Mouse (Mus musculus) kidney, embryonic 16.5 days (tissue): Measurements from ENCODE around the gene Ehmt1. TPM values are rescaled to one million over a fixed set of nuclear protein-coding genes. Genes with fewer than 3 reads are reported as not detected.

Experiments
- ATAC-seq: fragments of 200-750 bp; cut with Nextera tagmentation; 2 replicates; pipeline ENCODE4 v1.8.0; 2017; ENCODE audit warnings: moderate TSS enrichment; ENCODE audit not compliant: low FRiP score, low TSS enrichment
- H3K27ac ChIP-seq: fragments of 300-500 bp; sonication (generic); 2 replicates; pipeline ENCODE4 v1.5.1; 2014; ENCODE audit warnings: low read length
- H3K27me3 ChIP-seq: fragments of 300-500 bp; sonication (generic); 2 replicates; pipeline ENCODE4 v1.6.1; 2014; ENCODE audit warnings: low read length, control low read depth, mixed read lengths; ENCODE audit not compliant: insufficient read depth
- H3K36me3 ChIP-seq: fragments of 300-500 bp; sonication (generic); 2 replicates; pipeline ENCODE4 v1.6.1; 2014; ENCODE audit warnings: low read length, control low read depth, mixed read lengths; ENCODE audit not compliant: insufficient read depth
- H3K4me1 ChIP-seq: fragments of 300-500 bp; sonication (generic); 2 replicates; pipeline ENCODE4 v1.6.1; 2014; ENCODE audit warnings: low read length, control low read depth, mixed read lengths; ENCODE audit not compliant: insufficient read depth
- H3K4me2 ChIP-seq: fragments of 300-500 bp; sonication (generic); replicated peaks from 2 replicates; pipeline ENCODE4 v1.6.1; 2014; ENCODE audit warnings: low read depth, low read length
- H3K4me3 ChIP-seq: fragments of 300-500 bp; sonication (generic); 2 replicates; pipeline ENCODE4 v1.5.1; 2014; ENCODE audit warnings: mild to moderate bottlenecking, low read length
- H3K9ac ChIP-seq: fragments of 300-500 bp; sonication (generic); replicated peaks from 2 replicates; pipeline ENCODE4 v1.6.1; 2014; ENCODE audit warnings: low read length
- H3K9me3 ChIP-seq: fragments of 300-500 bp; sonication (generic); 2 replicates; pipeline ENCODE4 v1.6.1; 2016; ENCODE audit warnings: low read length, control low read depth
- WGBS: fragments of 180-500 bp; shearing (Covaris S2); extraction: QIAGEN DNeasy Blood & Tissue Kit; methylation state at CpG from one replicate; pipeline ENCODE4 v1.1.7; 2014; 5-methylcytosine and 5-hydroxymethylcytosine counted together
- polyA plus RNA-seq: library from polyadenylated mRNA; unstranded; fragments of >200 nt; fragmentation: Nextera tagmentation; extraction: Ambion mirVana; gene quantifications from 2 replicates; pipeline ENCODE4 v1.2.1, GENCODE M21; 2015

Gene Ehmt1
- polyA plus RNA-seq, 1 experiment from 2014 or later = 87.7 TPM

- no peaks in the 10 kb centered on the region; the same call in 1 of the 2 replicates for H3K36me3 ChIP-seq
- no peaks in the 10 kb centered on the region for H3K27me3 ChIP-seq
- no peak for ATAC-seq
- H3K4me3 ChIP-seq = no peak overlapping the region
- no peak overlapping the region for H3K27ac ChIP-seq
- H3K9ac ChIP-seq = no peak overlapping the region
- peaks cover 6% of the 10 kb centered on the region for H3K4me1 ChIP-seq
- H3K9me3 ChIP-seq = no peaks in the 10 kb centered on the region
- 73% methylated on average over 4 of the region's 4 CpGs for WGBS
- H3K4me2 ChIP-seq = no peak overlapping the region
These were observed 22.7 kb downstream of the Ehmt1 start for GRCm38 (mm10) chr2:24896761-24897160.

- Histone ChIP-seq H3K9ac (no peak overlapping the region), H3K27me3 (no peaks in the 10 kb centered on the region), H3K27ac (no peak overlapping the region), H3K4me2 (no peak overlapping the region), H3K4me3 (no peak overlapping the region), H3K36me3 (no peaks in the 10 kb centered on the region; the same call in 1 of the 2 replicates), H3K9me3 (no peaks in the 10 kb centered on the region), H3K4me1 (peaks cover 20% of the 10 kb centered on the region)
- WGBS = 97% methylated on average over 1 of the region's 1 CpGs
- ATAC-seq = no peak
These were observed 25.2 kb downstream of the Ehmt1 start for GRCm38 (mm10) chr2:24894211-24894610.

DNA sequence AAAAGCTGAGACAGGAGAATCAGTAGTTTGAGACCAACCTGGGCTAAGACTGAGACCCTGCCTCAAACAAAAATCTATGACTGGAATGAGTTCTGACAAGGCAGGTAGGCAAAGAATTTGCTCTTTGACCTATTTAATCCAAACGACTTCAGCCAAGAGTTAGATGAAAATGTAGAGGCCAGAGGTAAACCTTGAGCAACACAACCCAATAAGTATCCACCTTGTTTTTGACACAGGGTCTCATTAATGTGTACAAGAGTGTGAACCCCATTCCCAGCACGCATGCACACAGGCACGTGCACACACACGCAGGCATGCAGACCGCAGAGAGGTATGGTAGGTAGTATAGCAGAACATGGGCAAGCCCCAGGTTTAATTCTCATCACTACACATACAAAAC, 27.1 kb downstream of the Ehmt1 start:
- ATAC-seq = no peak
- Histone ChIP-seq H3K4me2 (no peak overlapping the region), H3K4me1 (peaks cover 20% of the 10 kb centered on the region), H3K36me3 (no peaks in the 10 kb centered on the region), H3K27me3 (no peaks in the 10 kb centered on the region), H3K9ac (no peak overlapping the region), H3K9me3 (no peaks in the 10 kb centered on the region), H3K27ac (no peak overlapping the region), H3K4me3 (no peak overlapping the region)
- WGBS = 87% methylated on average over 5 of the region's 5 CpGs

DNA sequence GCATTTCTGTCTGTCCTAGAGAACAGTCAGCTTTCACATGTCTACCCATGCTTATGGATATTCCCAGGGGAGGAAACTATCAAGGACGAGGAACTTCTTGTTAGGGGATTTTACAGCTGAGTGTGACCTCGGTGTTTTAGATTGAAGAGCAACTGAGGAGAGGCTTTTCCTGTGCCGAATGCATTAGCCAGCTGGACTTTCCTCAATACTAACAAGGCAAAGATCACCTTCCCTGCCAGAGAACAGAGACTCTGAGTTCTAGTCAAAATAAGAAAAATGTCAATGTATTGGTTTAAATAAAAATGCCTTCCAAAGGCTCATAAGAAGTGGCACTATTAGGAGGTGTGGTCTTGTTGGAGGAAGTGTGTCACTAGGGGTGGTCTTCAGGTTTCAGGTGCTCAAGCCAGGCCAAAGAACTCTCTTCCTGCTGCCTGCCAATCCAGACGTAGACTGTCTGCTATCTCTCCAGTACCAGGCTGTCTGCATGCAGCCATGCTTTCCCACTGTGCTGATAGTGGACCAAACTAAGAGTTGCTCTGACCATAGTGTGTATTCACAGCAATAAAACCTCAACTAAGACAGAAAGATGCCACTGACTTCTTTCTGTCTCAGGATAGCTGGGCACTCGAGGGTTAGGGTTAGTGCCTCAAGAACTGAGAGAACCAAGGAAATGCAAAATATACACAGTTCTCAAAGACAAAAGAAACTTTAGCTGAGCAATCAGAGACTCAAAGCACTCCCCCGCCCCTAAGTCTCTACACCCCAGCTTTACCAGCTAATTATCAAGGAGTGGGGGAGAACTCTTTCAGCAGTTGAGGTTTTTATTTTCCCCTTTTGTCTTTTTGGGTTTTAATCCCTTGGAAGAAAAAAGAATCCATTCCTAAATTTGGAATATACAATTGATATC, 28.6 kb downstream of the Ehmt1 start:
- WGBS = 58% methylated on average over 6 of the region's 6 CpGs
- no peak overlapping the region for H3K27ac ChIP-seq
- no peak overlapping the region for H3K4me3 ChIP-seq
- peaks cover 9% of the 10 kb centered on the region for H3K36me3 ChIP-seq
- H3K9me3 ChIP-seq = no peaks in the 10 kb centered on the region
- no peak overlapping the region for H3K4me2 ChIP-seq
- H3K9ac ChIP-seq = no peak overlapping the region
- ATAC-seq = no peak
- no peaks in the 10 kb centered on the region for H3K27me3 ChIP-seq
- peaks cover 20% of the 10 kb centered on the region for H3K4me1 ChIP-seq

GRCm38 (mm10) chr2:24888895-24889294, 30.5 kb downstream of the Ehmt1 start:
- Histone ChIP-seq H3K4me2 (no peak overlapping the region), H3K27ac (no peak overlapping the region), H3K9me3 (no peaks in the 10 kb centered on the region), H3K27me3 (no peaks in the 10 kb centered on the region), H3K9ac (no peak overlapping the region), H3K4me3 (no peak overlapping the region), H3K36me3 (peaks cover 17% of the 10 kb centered on the region), H3K4me1 (peaks cover 20% of the 10 kb centered on the region)
- no peak for ATAC-seq
- WGBS = 78% methylated on average over 5 of the region's 5 CpGs

GRCm38 (mm10) chr2:24880686-24881085, 38.7 kb downstream of the Ehmt1 start:
- H3K27me3 ChIP-seq = no peaks in the 10 kb centered on the region
- no peak overlapping the region for H3K9ac ChIP-seq
- no peak overlapping the region for H3K4me3 ChIP-seq
- WGBS = 78% methylated on average over 2 of the region's 2 CpGs
- no peak overlapping the region for H3K27ac ChIP-seq
- H3K36me3 ChIP-seq = peaks cover 45% of the 10 kb centered on the region
- no peaks in the 10 kb centered on the region for H3K4me1 ChIP-seq
- ATAC-seq = no peak
- no peak overlapping the region for H3K4me2 ChIP-seq
- no peaks in the 10 kb centered on the region for H3K9me3 ChIP-seq

DNA sequence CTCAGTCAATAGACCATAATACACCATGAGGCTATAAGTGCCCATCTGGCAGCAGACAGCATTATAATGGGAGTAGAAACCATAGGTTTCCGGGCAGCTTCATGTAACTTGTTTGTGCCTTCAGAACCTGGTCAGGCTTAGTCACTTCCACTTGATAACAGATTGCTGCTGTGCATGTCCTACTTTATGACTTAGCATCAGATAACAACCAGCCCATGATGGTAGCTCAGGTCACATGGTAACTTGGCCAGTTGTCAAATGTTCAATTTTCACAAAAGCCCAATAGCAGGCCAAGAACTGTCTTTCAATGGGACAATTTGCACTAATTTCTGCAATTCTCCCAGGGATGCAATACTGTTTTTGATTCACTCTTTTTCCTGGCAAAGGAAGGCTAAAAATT, 48.5 kb downstream of the Ehmt1 start:
- ATAC-seq = no peak
- Histone ChIP-seq H3K9ac (no peak overlapping the region), H3K27me3 (no peaks in the 10 kb centered on the region), H3K4me2 (no peak overlapping the region), H3K4me1 (no peaks in the 10 kb centered on the region), H3K4me3 (no peak overlapping the region), H3K27ac (no peak overlapping the region), H3K36me3 (peaks cover 15% of the 10 kb centered on the region), H3K9me3 (no peaks in the 10 kb centered on the region)
- WGBS = 100% methylated on average over 1 of the region's 1 CpGs

DNA sequence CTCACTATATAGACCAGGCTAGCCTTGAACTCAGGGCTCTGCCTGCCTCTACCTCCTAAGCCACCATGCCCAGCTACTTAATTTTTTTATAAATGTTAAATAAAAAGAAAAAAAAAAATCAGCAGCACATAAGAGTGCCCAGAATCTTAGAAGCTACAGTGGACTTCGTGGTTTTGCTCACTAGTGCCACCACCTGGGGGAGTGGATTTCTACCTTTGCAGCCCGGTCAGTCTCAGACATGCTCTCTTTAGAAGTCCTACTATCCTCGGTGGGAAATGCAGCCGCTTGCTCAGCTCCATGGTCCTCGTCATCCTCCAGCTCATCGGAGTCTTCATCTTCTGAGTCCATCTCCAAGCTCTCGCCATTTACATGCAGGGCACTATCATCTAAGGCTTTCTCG, 56.4 kb downstream of the Ehmt1 start:
- Histone ChIP-seq H3K9me3 (no peaks in the 10 kb centered on the region), H3K9ac (no peak overlapping the region), H3K4me1 (no peaks in the 10 kb centered on the region), H3K27me3 (no peaks in the 10 kb centered on the region), H3K27ac (no peak overlapping the region), H3K4me3 (no peak overlapping the region), H3K4me2 (no peak overlapping the region), H3K36me3 (peaks cover 38% of the 10 kb centered on the region)
- ATAC-seq = no peak
- WGBS = 91% methylated on average over 8 of the region's 8 CpGs

DNA sequence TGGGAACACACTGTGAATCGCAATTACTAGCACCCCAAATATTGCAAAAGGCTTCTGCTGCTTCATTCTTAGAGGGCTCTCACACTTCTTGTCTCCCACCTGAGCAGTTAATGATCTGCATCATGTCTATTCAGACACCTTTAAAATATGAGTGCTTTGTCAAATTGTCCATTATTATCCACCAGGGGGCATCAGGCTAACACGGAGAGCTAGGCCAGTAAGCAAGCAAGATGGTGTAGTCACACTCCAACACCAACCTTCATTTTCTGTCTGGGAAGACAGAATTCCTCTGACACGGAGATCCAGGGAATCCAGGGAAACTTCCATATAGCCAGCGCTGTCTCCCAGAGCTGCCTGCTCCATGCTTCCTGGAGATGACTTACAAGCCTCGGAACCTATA, 67.0 kb downstream of the Ehmt1 start:
- 72% methylated on average over 5 of the region's 5 CpGs for WGBS
- no peaks in the 10 kb centered on the region for H3K4me1 ChIP-seq
- H3K4me3 ChIP-seq = no peak overlapping the region
- no peaks in the 10 kb centered on the region for H3K9me3 ChIP-seq
- no peak overlapping the region for H3K27ac ChIP-seq
- peaks cover 48% of the 10 kb centered on the region for H3K36me3 ChIP-seq
- no peak overlapping the region for H3K9ac ChIP-seq
- ATAC-seq = no peak
- H3K27me3 ChIP-seq = no peaks in the 10 kb centered on the region
- no peak overlapping the region for H3K4me2 ChIP-seq

DNA sequence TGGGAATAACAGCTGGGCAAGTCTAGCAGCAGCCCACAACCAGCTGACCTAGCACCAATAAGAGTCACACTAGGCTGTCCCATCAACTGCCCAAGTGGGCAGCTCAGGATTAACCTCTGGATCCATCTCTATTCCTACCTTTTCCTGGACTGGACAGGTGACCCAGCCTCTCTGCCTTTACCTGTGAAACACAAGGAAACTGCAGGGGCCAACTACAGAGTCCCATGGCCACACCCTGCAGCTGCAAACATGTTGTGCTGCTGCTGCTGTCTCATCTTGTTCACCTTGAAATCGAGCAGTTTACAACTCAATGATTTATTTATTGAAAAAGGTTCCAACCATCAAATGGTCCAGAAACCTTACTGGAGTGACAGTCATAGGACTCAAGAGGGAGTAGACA, 72.9 kb downstream of the Ehmt1 start:
- Histone ChIP-seq H3K27me3 (no peaks in the 10 kb centered on the region), H3K4me1 (no peaks in the 10 kb centered on the region), H3K4me3 (no peak overlapping the region), H3K36me3 (peaks cover 36% of the 10 kb centered on the region), H3K4me2 (no peak overlapping the region), H3K27ac (no peak overlapping the region), H3K9ac (no peak overlapping the region), H3K9me3 (no peaks in the 10 kb centered on the region)
- no peak for ATAC-seq
- WGBS = 67% methylated on average over 1 of the region's 1 CpGs
